Comparison of ENCODE assay signal across 9 mouse cellular contexts in the genomic region with DNA sequence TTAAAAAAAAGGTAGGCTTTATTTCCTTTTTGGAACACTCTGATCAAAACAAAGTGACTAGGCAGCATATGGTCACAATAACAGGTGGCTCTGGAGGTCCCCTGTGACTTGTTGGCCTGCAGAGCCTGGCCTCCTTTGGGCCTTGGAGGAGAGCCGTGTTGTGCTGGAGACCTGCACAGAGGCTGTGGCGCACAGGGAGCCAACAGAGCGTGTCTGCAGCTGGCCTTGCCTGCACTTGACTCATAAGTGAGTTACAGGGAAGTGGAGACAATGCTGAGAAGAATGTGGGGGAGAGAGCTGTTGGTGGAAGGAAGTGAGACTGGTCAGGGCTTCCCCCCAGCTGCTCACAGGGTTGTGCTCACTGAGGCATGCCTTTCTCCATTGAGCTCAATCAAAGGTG.
DNase-seq lines count a peak whose midpoint lies in the region; ATAC-seq and TF ChIP-seq lines count a peak whose summit lies in the region.
"Had no signal": no experiment of that assay in that cellular context is flagged by ENCODE, and none has a peak within 500 bp of the region (broad histone marks: within the 10 kb centered on the region; RNA-seq: fewer than 3 reads in every experiment).

No protein-coding gene starts in this region.

- no peaks in the 10 kb centered on the region for H3K27me3 ChIP-seq in kidney, postnatal 0 days (ENCODE audit: insufficient read depth, low read length)
- H3K27me3 ChIP-seq: embryonic facial prominence, embryonic 13.5 days had no signal

- peak overlapping the region; percentile 64 for H3K27ac ChIP-seq in kidney, postnatal 0 days
- H3K27ac ChIP-seq: embryonic facial prominence, embryonic 13.5 days had no signal

- WGBS in kidney, postnatal 0 days: 8% methylated on average over 3 of the region's 3 CpGs

- no peak for TF ChIP-seq CTCF in kidney, postnatal 0 days (IDR thresholded peaks at IDR 0.05; ENCODE audit: low read depth)

- DNase-seq in cerebellum, postnatal 4 days (ENCODE audit: low spot score in 2 of 2): no peak
- DNase-seq in urinary bladder, postnatal 14 days (ENCODE audit: low spot score): peak; percentile 21
- DNase-seq in urinary bladder, adult 2 months (ENCODE audit: low spot score): no peak
- DNase-seq in heart, adult 8-10 months (ENCODE audit: low spot score): peak; percentile 82
- peak; percentile 89 for DNase-seq in kidney, postnatal 0 days (ENCODE audit: low spot score)
- no peak for DNase-seq in testis, postnatal 14 days (ENCODE audit: low spot score)

- peak; percentile 81 for ATAC-seq in cerebellum, adult (ENCODE audit: insufficient number of reproducible peaks, low FRiP score, low TSS enrichment)
- ATAC-seq in kidney, postnatal 0 days (replicated peaks; ENCODE audit: low FRiP score, low read depth): peak; percentile 92
- ATAC-seq in neutrophil, adult 5-6 weeks (ENCODE audit: extremely low read depth, insufficient number of reproducible peaks, low FRiP score, poor library complexity, severe bottlenecking): peak; percentile 97

- no peak overlapping the region for H3K9ac ChIP-seq in kidney, postnatal 0 days (ENCODE audit: low read depth, low read length)
- H3K9ac ChIP-seq: embryonic facial prominence, embryonic 13.5 days had no signal

- H3K9me3 ChIP-seq in kidney, postnatal 0 days (replicated peaks; ENCODE audit: low read length): no peaks in the 10 kb centered on the region
- H3K9me3 ChIP-seq: embryonic facial prominence, embryonic 13.5 days had no signal

- no peak overlapping the region for H3K4me3 ChIP-seq in kidney, postnatal 0 days (replicated peaks; ENCODE audit: low read depth, low read length)
- H3K4me3 ChIP-seq: embryonic facial prominence, embryonic 13.5 days had no signal

- H3K4me2 ChIP-seq in kidney, postnatal 0 days (ENCODE audit: low read length): no peak overlapping the region
- H3K4me2 ChIP-seq: embryonic facial prominence, embryonic 13.5 days had no signal

- no peaks in the 10 kb centered on the region for H3K36me3 ChIP-seq in kidney, postnatal 0 days (ENCODE audit: insufficient read depth, low read length)
- H3K36me3 ChIP-seq: embryonic facial prominence, embryonic 13.5 days had no signal

- 0 out of 2 replicates have a peak, but pooled peaks cover 5% of the 10 kb centered on the region for H3K4me1 ChIP-seq in kidney, postnatal 0 days (replicated peaks; ENCODE audit: insufficient read depth, low read length)

Comparison
In these comparisons a context has a peak if more than half of its experiments do, and no peak if none do; other contexts are left out.
1. DNase-seq: peak in urinary bladder, postnatal 14 days (single experiment), heart, adult 8-10 months (single experiment) and kidney, postnatal 0 days (single experiment); none in cerebellum, postnatal 4 days (0 of 2), urinary bladder, adult 2 months (single experiment) and testis, postnatal 14 days (single experiment).
2. Peak in every context shown above with its lines, with median percentiles within 50 percentile points of each other: ATAC-seq.